Comparison of ENCODE assay signal across 15 mouse cellular contexts in genomic region chr5:65867380-65868116, GRCm38 (mm10). TPM values are rescaled to one million over a fixed set of nuclear protein-coding genes. Genes with fewer than 3 reads are reported as not detected.
A peak's percentile ranks its signal among the peaks of the same experiment; 100 is the strongest.
DNase-seq lines count a peak whose midpoint lies in the region; ATAC-seq and TF ChIP-seq lines count a peak whose summit lies in the region.
"Had no signal": no experiment of that assay in that cellular context is flagged by ENCODE, and none has a peak within 500 bp of the region (broad histone marks: within the 10 kb centered on the region; RNA-seq: fewer than 3 reads in every experiment).

No protein-coding gene starts in this region.

- WGBS in kidney, postnatal 0 days: 59% methylated on average over 7 of the region's 7 CpGs
- 75% methylated on average over 7 of the region's 7 CpGs for WGBS in intestine, embryonic 16.5 days

- no peak overlapping the region for H3K27ac ChIP-seq in kidney, postnatal 0 days
- no peak overlapping the region for H3K27ac ChIP-seq in intestine, embryonic 16.5 days (ENCODE audit: low read length)
- H3K27ac ChIP-seq: embryonic facial prominence, embryonic 10.5 days; forebrain, embryonic 10.5 days; intestine, embryonic 15.5 days had no signal

- no peaks in the 10 kb centered on the region for H3K4me1 ChIP-seq in kidney, postnatal 0 days (replicated peaks; ENCODE audit: insufficient read depth, low read length)
- H3K4me1 ChIP-seq in intestine, embryonic 16.5 days (ENCODE audit: control insufficient read depth, insufficient read depth, low read length): no peaks in the 10 kb centered on the region
- H3K4me1 ChIP-seq: embryonic facial prominence, embryonic 10.5 days; forebrain, embryonic 10.5 days; intestine, embryonic 15.5 days had no signal

- no peak overlapping the region for H3K4me2 ChIP-seq in kidney, postnatal 0 days (ENCODE audit: low read length)
- no peak overlapping the region for H3K4me2 ChIP-seq in intestine, embryonic 16.5 days (ENCODE audit: low read depth, low read length)
- H3K4me2 ChIP-seq: heart, embryonic 12.5 days; intestine, embryonic 15.5 days had no signal

- no peak overlapping the region for H3K4me3 ChIP-seq in kidney, postnatal 0 days (replicated peaks; ENCODE audit: low read depth, low read length)
- no peak overlapping the region for H3K4me3 ChIP-seq in intestine, embryonic 16.5 days (ENCODE audit: low read length)
- H3K4me3 ChIP-seq: embryonic facial prominence, embryonic 10.5 days; forebrain, embryonic 10.5 days; heart, embryonic 12.5 days; intestine, embryonic 15.5 days had no signal

- DNase-seq in kidney, postnatal 0 days (ENCODE audit: low spot score): peak; percentile 19
- DNase-seq in kidney, adult 11 months: no peak
- DNase-seq in thymus, postnatal 0 days (ENCODE audit: low spot score): peak; percentile 59
- no peak for DNase-seq in thymus, postnatal 10 days (ENCODE audit: low spot score in 2 of 2)
- DNase-seq in splenic B cell, adult 2 months (ENCODE audit: low read depth, low spot score): peak; percentile 71
- DNase-seq in c-Kit-positive CD71-positive TER-119-positive erythroid progenitor cells, embryonic 14.5 days (ENCODE audit: low spot score): no peak
- DNase-seq: adrenal gland, postnatal 36 days; cerebellum, adult 2 months; left cerebral cortex, postnatal 4 days had no signal

- ATAC-seq in kidney, postnatal 0 days (replicated peaks; ENCODE audit: low FRiP score, low read depth): no peak
- peak; percentile 86 for ATAC-seq in granulocyte monocyte progenitor cell, adult 5-6 weeks (replicated peaks; ENCODE audit: poor library complexity, severe bottlenecking)
- no peak for ATAC-seq in intestine, embryonic 16.5 days
- ATAC-seq: intestine, embryonic 15.5 days had no signal

- no peaks in the 10 kb centered on the region for H3K27me3 ChIP-seq in kidney, postnatal 0 days (ENCODE audit: insufficient read depth, low read length)
- H3K27me3 ChIP-seq in splenic B cell, adult 2 months (ENCODE audit: control insufficient read depth, insufficient read depth, low read length, poor library complexity, severe bottlenecking): no peaks in the 10 kb centered on the region
- no peaks in the 10 kb centered on the region for H3K27me3 ChIP-seq in intestine, embryonic 16.5 days (replicated peaks; ENCODE audit: control insufficient read depth, insufficient read depth, low read length)
- H3K27me3 ChIP-seq: heart, embryonic 12.5 days; intestine, embryonic 15.5 days had no signal

- H3K9me3 ChIP-seq in kidney, postnatal 0 days (replicated peaks; ENCODE audit: low read length): no peaks in the 10 kb centered on the region
- H3K9me3 ChIP-seq in intestine, embryonic 16.5 days (ENCODE audit: control insufficient read depth, low read length): no peaks in the 10 kb centered on the region
- H3K9me3 ChIP-seq: embryonic facial prominence, embryonic 10.5 days; forebrain, embryonic 10.5 days; heart, embryonic 12.5 days; intestine, embryonic 15.5 days had no signal

- no peak overlapping the region for H3K9ac ChIP-seq in kidney, postnatal 0 days (ENCODE audit: low read depth, low read length)
- no peak overlapping the region for H3K9ac ChIP-seq in intestine, embryonic 16.5 days (ENCODE audit: low read depth, low read length)
- H3K9ac ChIP-seq: heart, embryonic 12.5 days; intestine, embryonic 15.5 days had no signal

- H3K36me3 ChIP-seq in kidney, postnatal 0 days (ENCODE audit: insufficient read depth, low read length): no peaks in the 10 kb centered on the region
- H3K36me3 ChIP-seq in splenic B cell, adult 2 months (ENCODE audit: control insufficient read depth, insufficient read depth, low read length, poor library complexity, severe bottlenecking): no peaks in the 10 kb centered on the region
- H3K36me3 ChIP-seq in intestine, embryonic 16.5 days (ENCODE audit: control insufficient read depth, insufficient read depth, low read length): no peaks in the 10 kb centered on the region
- H3K36me3 ChIP-seq: embryonic facial prominence, embryonic 10.5 days; forebrain, embryonic 10.5 days; heart, embryonic 12.5 days; intestine, embryonic 15.5 days had no signal

- no peak for TF ChIP-seq CTCF in kidney, postnatal 0 days (IDR thresholded peaks at IDR 0.05; ENCODE audit: low read depth)

RNA-seq across cellular contexts. Expression of gene Rhoh, which starts 6.5 kb away (rescaled TPM):
- polyA plus RNA-seq in kidney, postnatal 0 days (2015; fragmentation: Nextera tagmentation; extraction: Ambion mirVana): 0.48 and 0.50 TPM in 2 replicates
- polyA plus RNA-seq in thymus, postnatal 0 days (2015; fragmentation: Nextera tagmentation; extraction: Ambion mirVana): 174 and 206 TPM in 2 replicates
- total RNA-seq in granulocyte monocyte progenitor cell, adult 5-6 weeks (2014; fragmentation: Nextera tagmentation): 14.4 and 20.0 TPM in 2 replicates
- 14.6 and 18.5 TPM in 2 replicates for total RNA-seq in granulocyte monocyte progenitor cell, adult 5-6 weeks (2017)
- polyA plus RNA-seq in intestine, embryonic 16.5 days (2015; fragmentation: Nextera tagmentation; extraction: Ambion mirVana): 0.94 and 1.3 TPM in 2 replicates

Comparison
In these comparisons a context has a peak if more than half of its experiments do, and no peak if none do; other contexts are left out.
1. DNase-seq: peak in kidney, postnatal 0 days (single experiment), thymus, postnatal 0 days (single experiment) and splenic B cell, adult 2 months (single experiment); none in kidney, adult 11 months (single experiment), thymus, postnatal 10 days (0 of 2) and c-Kit-positive CD71-positive TER-119-positive erythroid progenitor cells, embryonic 14.5 days (single experiment).
2. RNA of gene Rhoh, which starts 6.5 kb away (polyA plus RNA-seq): 174 to 206 TPM in thymus, postnatal 0 days; 0.94 to 1.3 TPM in intestine, embryonic 16.5 days and 0.48 to 0.50 TPM in kidney, postnatal 0 days; every median in the first group is over 10 times any median in the second.